Mouse (Mus musculus): ENCODE measurements around the gene 4933428G20Rik. TPM values are rescaled to one million over a fixed set of nuclear protein-coding genes. Genes with fewer than 3 reads are reported as not detected.

The 4933428G20Rik gene
- polyA plus RNA-seq, 1 experiment, result not detected

GRCm38 (mm10) chr11:97448611-97449394 is 51.3 kb downstream of the 4933428G20Rik start:
- Histone ChIP-seq H3K36me3 (ENCODE audit: control insufficient read depth, insufficient read depth, low read length) (no peaks in the 10 kb centered on the region; the same call in 1 of the 2 replicates), H3K27me3 (ENCODE audit: control insufficient read depth, insufficient read depth, low read length) (0 out of 2 replicates have a peak, but pooled peaks cover 3% of the 10 kb centered on the region), H3K27ac (ENCODE audit: insufficient read depth, low read depth, low read length) (peak overlapping the region; percentile 71; the same call in 1 of the 2 replicates), H3K4me3 (ENCODE audit: low read depth, low read length) (no peak overlapping the region), H3K4me1 (ENCODE audit: control insufficient read depth, insufficient read depth, insufficient read length, low read length) (peaks cover 7% of the 10 kb centered on the region; the same call in 1 of the 2 replicates)
- TF ChIP-seq POLR2A (IDR thresholded peaks at IDR 0.05; ENCODE audit: low read depth, low read length) (no peak), CTCF (IDR thresholded peaks at IDR 0.05; ENCODE audit: extremely low read depth, insufficient read length, insufficient replicate concordance, low read depth, low read length) (no peak)
- 83% methylated on average over 11 of the region's 11 CpGs for WGBS

DNA sequence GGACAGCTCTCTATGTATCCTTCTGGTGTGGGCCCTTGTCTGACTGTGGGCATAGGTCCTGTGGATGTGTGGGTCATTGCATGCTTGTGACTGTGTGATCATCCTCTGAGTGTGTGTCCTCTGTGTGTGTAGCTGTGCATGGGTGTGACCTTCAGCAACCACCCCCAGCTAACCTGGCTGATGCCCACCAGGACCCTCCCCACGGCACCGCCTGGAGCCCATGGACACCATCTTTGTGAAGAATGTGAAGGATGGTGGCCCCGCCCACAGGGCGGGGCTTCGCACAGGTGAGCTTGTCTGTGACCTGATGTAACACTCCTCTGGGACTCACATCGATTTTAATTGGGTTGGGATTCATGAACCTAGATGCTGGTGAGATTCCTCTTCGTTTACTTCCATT is 52.2 kb downstream of the 4933428G20Rik start:
- Histone ChIP-seq H3K4me1 (ENCODE audit: control insufficient read depth, insufficient read depth, insufficient read length, low read length) (peaks cover 7% of the 10 kb centered on the region; the same call in 1 of the 2 replicates), H3K4me3 (ENCODE audit: low read depth, low read length) (no peak overlapping the region), H3K27ac (ENCODE audit: insufficient read depth, low read depth, low read length) (no peak overlapping the region), H3K36me3 (ENCODE audit: control insufficient read depth, insufficient read depth, low read length) (no peaks in the 10 kb centered on the region; the same call in 1 of the 2 replicates), H3K27me3 (ENCODE audit: control insufficient read depth, insufficient read depth, low read length) (0 out of 2 replicates have a peak, but pooled peaks cover 3% of the 10 kb centered on the region)
- no peak for TF ChIP-seq CTCF (IDR thresholded peaks at IDR 0.05; ENCODE audit: extremely low read depth, insufficient read length, insufficient replicate concordance, low read depth, low read length)
- TF ChIP-seq POLR2A (IDR thresholded peaks at IDR 0.05; ENCODE audit: low read depth, low read length), result no peak
- 68% methylated on average over 7 of the region's 7 CpGs for WGBS

DNA sequence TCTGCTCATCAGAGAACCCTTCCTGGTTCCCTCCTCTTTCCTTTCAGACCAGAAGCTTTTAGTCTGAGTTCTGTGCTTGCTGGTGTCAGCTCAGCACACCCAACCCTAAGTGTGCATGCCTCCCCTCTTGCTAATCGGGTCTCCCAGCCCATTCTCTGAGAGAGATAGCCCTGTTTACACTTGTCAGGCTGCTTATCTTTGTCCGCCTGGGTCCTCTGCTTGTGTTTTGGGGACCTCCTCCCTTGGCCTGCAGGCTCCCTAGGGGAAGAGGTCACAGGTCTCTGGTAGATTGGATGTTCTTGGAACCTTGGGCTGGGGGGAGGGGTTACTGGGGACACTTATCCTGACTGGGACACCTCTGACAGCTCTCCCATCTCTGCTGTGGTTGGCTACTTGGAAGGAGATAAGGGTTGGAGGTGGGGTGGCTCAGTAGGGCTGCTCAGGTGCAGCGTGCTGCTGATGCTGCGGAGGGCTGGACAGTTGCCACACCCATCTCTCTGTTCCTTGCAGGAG is 54.1 kb downstream of the 4933428G20Rik start:
- no peaks in the 10 kb centered on the region; the same call in 1 of the 2 replicates for H3K36me3 ChIP-seq (ENCODE audit: control insufficient read depth, insufficient read depth, low read length)
- peaks cover 7% of the 10 kb centered on the region; the same call in 1 of the 2 replicates for H3K4me1 ChIP-seq (ENCODE audit: control insufficient read depth, insufficient read depth, insufficient read length, low read length)
- TF ChIP-seq CTCF (IDR thresholded peaks at IDR 0.05; ENCODE audit: extremely low read depth, insufficient read length, insufficient replicate concordance, low read depth, low read length) (no peak), POLR2A (IDR thresholded peaks at IDR 0.05; ENCODE audit: low read depth, low read length) (no peak)
- no peak overlapping the region for H3K4me3 ChIP-seq (ENCODE audit: low read depth, low read length)
- 35% methylated on average over 4 of the region's 4 CpGs for WGBS
- H3K27me3 ChIP-seq (ENCODE audit: control insufficient read depth, insufficient read depth, low read length), result peaks cover 14% of the 10 kb centered on the region
- no peak overlapping the region for H3K27ac ChIP-seq (ENCODE audit: insufficient read depth, low read depth, low read length)

- Histone ChIP-seq H3K36me3 (ENCODE audit: control insufficient read depth, insufficient read depth, low read length) (no peaks in the 10 kb centered on the region; the same call in 1 of the 2 replicates), H3K4me1 (ENCODE audit: control insufficient read depth, insufficient read depth, insufficient read length, low read length) (peaks cover 7% of the 10 kb centered on the region; the same call in 1 of the 2 replicates), H3K27ac (ENCODE audit: insufficient read depth, low read depth, low read length) (no peak overlapping the region), H3K4me3 (ENCODE audit: low read depth, low read length) (no peak overlapping the region), H3K27me3 (ENCODE audit: control insufficient read depth, insufficient read depth, low read length) (peaks cover 18% of the 10 kb centered on the region)
- no peak for TF ChIP-seq CTCF (IDR thresholded peaks at IDR 0.05; ENCODE audit: extremely low read depth, insufficient read length, insufficient replicate concordance, low read depth, low read length)
- no peak for TF ChIP-seq POLR2A (IDR thresholded peaks at IDR 0.05; ENCODE audit: low read depth, low read length)
- 72% methylated on average over 6 of the region's 6 CpGs for WGBS
Measured at GRCm38 (mm10) chr11:97445596-97445995, 54.5 kb downstream of the 4933428G20Rik start.

DNA sequence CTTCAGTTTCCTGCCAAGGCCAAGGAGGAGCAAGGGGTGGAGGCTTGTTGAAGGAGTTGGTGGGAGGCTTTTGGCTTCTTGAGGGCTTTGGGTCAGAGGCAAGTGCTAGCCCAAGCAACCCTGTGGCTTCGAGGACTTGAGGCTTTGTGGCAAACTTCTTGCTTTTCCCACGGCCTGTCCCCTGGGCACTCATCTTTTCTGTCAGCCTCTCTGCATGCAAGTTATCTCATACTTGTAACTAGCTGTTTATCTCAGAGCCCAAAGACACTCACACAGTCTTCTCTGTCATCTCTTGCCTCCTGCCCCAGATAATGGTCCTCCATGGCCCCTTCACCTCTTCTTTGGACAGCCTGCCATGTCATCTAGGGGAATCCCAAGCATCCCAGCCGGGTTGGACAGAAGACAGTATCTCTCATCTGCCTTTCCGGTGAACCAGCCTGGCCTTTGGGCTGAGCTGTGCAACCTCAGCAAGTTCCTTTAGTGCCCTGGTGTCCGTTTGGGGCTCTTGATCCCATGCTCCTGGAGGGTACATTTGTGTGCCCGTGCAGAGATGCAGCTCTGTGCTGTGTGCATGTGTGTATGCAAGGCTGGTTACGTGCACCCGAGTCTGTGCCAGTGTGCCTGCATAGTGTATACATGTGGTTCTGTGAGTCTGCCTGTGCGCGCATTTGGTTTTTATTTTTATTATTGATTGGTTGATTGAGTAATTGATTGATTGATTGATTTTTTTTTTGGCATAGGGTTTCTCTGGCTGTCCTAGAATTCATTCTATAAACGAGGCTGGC is 57.1 kb downstream of the 4933428G20Rik start:
- Histone ChIP-seq H3K27me3 (ENCODE audit: control insufficient read depth, insufficient read depth, low read length) (peaks cover 28% of the 10 kb centered on the region), H3K36me3 (ENCODE audit: control insufficient read depth, insufficient read depth, low read length) (no peaks in the 10 kb centered on the region; the same call in 1 of the 2 replicates), H3K27ac (ENCODE audit: insufficient read depth, low read depth, low read length) (no peak overlapping the region), H3K4me3 (ENCODE audit: low read depth, low read length) (no peak overlapping the region), H3K4me1 (ENCODE audit: control insufficient read depth, insufficient read depth, insufficient read length, low read length) (no peaks in the 10 kb centered on the region; the same call in 1 of the 2 replicates)
- TF ChIP-seq CTCF (IDR thresholded peaks at IDR 0.05; ENCODE audit: extremely low read depth, insufficient read length, insufficient replicate concordance, low read depth, low read length), result no peak
- TF ChIP-seq POLR2A (IDR thresholded peaks at IDR 0.05; ENCODE audit: low read depth, low read length), result no peak
- WGBS, result 73% methylated on average over 11 of the region's 11 CpGs

- H3K27me3 ChIP-seq (ENCODE audit: control insufficient read depth, insufficient read depth, low read length), result peaks cover 28% of the 10 kb centered on the region
- H3K4me1 ChIP-seq (ENCODE audit: control insufficient read depth, insufficient read depth, insufficient read length, low read length), result no peaks in the 10 kb centered on the region; the same call in 1 of the 2 replicates
- no peak overlapping the region for H3K4me3 ChIP-seq (ENCODE audit: low read depth, low read length)
- no peak overlapping the region for H3K27ac ChIP-seq (ENCODE audit: insufficient read depth, low read depth, low read length)
- TF ChIP-seq CTCF (IDR thresholded peaks at IDR 0.05; ENCODE audit: extremely low read depth, insufficient read length, insufficient replicate concordance, low read depth, low read length) (no peak), POLR2A (IDR thresholded peaks at IDR 0.05; ENCODE audit: low read depth, low read length) (no peak)
- WGBS, result 19% methylated on average over 3 of the region's 3 CpGs
- H3K36me3 ChIP-seq (ENCODE audit: control insufficient read depth, insufficient read depth, low read length), result no peaks in the 10 kb centered on the region; the same call in 1 of the 2 replicates
Measured at GRCm38 (mm10) chr11:97441658-97442125, 58.4 kb downstream of the 4933428G20Rik start.

Data from small intestine, adult 2 months (tissue).